Mouse (Mus musculus): ENCODE measurements around the gene Drd4.

Drd4 gene

DNA sequence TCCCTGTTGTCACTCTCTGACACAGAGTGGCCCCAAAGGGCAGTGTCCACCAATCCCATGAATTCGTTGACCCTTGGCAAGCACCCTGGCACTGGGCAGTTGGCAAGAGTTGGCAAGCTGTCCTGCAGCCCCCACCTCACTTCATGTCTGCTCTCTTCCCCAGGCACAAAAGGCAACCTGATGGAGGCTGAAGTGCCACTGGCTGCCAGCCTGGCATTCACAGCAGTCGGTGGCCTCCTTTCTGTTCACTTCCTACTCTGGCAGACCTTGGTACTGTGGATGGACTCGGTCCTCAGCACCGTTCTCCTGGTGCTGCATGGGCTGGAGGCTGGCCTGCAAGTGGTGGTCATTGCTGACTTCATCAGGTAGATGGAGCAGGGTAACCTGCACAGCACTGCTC, 43.9 kb downstream of the Drd4 start:
- DNase-seq: no peak

- DNase-seq: no peak
Measured at GRCm38 (mm10) chr7:141336296-141336695, 44.5 kb downstream of the Drd4 start.

GRCm38 (mm10) chr7:141337716-141338416, 46.1 kb downstream of the Drd4 start:
- DNase-seq: no peak

- DNase-seq: peak; percentile 51 to 57
Measured at GRCm38 (mm10) chr7:141338576-141339131, 46.8 kb downstream of the Drd4 start, which contains the start of gene Eps8l2. TSS of gene Eps8l2 (plus strand) at chr7:141338880.

- DNase-seq: no peak
Measured at GRCm38 (mm10) chr7:141339215-141339920, 47.6 kb downstream of the Drd4 start.

DNA sequence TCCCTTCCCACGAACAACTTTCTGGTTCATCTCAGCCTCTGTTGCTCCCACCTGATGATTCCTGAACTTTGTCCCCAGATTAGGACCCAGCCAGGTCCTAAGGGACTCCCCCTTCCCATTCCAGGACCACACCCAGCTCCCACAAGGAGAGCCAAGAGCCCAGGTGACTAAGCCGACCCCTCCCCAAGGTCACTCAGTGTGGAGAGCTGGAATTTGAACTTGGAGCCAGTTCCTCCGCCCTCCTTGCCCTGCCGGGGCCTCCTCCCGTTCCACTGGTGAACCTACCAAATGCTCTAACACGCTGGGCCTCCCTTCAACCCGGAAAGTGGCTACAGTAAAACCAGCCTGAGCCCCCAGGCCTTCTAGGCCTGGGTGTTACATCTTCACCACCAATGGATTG, 48.2 kb downstream of the Drd4 start:
- DNase-seq: no peak

DNA sequence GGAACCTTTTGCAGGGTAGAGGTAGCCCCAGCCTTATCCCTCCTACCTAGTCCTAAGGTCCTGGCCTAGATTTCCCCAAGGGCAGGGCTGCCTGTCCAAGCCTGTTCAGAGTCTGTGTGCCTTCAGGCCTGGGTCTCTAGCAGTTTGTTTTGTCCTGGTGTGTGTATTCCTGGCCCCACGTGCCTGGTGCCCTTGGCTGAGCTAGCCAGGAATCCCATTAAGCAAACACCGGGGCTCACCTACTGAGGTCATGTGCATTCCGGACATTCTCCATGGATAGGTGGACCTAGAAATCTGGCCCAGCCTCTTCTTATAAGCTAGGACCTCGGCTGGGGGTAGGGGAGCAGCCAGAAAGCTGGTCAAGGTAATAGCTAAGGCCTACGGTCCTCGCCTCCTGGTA, 48.7 kb downstream of the Drd4 start:
- DNase-seq: no peak

DNA sequence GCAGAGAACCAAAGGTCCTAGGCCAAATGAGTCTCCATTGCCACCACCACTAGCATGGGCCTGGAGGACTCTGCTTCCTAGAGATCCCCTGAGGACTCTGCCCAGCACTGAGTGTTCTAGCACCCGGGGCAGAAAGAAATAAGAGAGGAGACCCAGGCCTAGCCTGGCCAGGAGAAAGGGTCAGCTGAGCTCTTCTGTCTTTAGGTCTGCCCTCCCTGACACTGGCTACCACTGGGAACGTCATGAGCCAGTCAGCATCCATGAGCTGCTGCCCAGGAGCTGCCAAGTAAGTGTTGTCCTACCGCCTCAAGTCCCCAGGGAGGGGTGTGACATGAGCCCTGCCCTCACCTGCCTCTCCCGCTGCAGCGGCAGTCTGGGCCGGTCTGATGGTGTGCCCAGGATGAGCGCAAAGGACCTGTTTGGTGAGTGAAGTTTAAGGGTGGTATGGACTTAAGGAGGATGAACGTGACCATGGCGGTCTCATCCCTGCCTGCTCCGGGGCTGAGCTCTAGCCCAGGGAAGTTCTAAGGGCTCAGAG, 50.0 kb downstream of the Drd4 start:
- no peak for DNase-seq

DNA sequence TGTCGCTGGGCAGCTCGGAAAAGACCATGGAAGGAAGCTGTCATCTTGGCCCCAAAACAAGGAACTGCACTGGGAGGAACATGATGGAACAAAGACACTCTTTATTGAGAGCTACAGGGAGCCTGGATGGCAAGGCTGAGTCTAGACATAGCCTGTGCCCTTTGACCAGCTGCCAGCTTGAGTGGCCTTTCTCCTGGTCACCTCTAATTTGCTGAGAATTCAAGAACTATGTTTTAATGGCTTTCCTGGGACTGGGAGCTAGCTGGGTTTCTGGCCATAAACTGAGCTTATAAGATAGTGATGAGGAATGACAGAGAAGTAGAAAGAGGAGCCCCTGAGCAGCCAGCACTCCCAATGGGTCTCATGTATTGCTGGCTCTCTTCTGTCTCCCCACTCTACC, 51.4 kb downstream of the Drd4 start:
- no peak for DNase-seq

- no peak for DNase-seq
Measured at GRCm38 (mm10) chr7:141343696-141344095, 51.9 kb downstream of the Drd4 start.

DNA sequence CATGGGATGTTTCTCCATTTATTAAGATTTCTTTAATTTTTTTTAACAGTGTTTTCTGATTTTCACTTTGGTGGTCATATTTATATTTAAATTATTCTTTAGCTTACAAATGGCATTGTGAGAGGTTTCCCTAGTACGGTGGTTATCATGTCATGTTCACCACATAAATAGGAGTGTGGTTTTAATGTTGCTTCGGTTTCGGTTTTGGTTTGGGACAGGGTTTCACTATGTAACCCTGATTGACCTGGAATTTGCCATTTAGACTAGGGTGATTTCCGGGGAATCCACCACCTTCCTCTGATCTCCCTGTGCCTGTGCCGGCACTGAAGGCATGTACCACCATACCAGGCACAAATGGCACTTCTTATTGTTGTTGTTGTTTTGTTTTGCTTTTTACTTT, 53.0 kb downstream of the Drd4 start:
- no peak for DNase-seq
